Mouse (Mus musculus): ENCODE data around the gene Sox6.

DNA sequence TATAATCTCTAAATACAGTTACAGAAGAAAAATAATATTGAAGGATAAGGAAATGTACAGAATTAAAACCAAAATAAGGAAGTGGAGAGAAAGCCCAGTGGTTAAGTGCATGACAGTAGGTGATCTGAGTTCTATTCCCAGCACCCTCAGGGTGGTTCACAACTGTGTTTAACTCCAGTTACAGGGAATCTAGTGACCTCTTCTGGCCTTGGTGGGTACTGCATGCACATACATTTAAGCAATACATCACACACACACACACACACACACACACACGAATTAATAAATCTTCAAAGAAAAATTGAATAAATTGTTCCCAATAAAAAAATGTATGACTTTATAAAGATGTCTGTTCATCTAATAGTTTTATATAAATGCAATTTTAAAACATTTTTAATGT is 340.5 kb downstream of the Sox6 start:
- TF ChIP-seq CTCF (IDR thresholded peaks at IDR 0.05; ENCODE audit: insufficient read depth, low read length), result no peak
- no peak for TF ChIP-seq POLR2A (IDR thresholded peaks at IDR 0.05; ENCODE audit: borderline replicate concordance, extremely low read depth, low read depth, low read length)

All from lung, adult 2 months (tissue).